Mouse (Mus musculus): ENCODE data around the gene Far2. TPM values are rescaled to one million over a fixed set of nuclear protein-coding genes. Genes with fewer than 3 reads are reported as not detected.

Far2 gene
- total and polyA plus RNA-seq, 3 experiments, result 0.16 to 3.7 (median 3.5) TPM

DNA sequence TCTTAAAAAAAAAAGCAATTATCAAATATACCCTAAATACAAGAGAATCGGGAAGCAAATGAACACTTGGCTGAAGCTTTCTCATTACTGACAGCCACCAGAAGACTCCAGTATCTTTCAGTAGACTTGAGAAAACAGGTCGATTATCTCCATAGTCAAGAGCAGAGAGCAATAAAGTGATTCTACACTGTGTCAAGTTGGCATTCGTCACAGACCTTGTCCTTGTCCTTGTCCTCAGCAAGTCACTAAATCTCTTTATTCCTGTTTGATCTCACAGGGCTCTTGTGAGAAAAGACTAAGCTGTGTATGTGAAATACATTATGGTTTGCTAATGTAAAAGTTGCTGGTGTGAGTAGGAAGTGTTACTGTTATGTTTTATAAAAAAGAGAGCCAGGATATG is 16.1 kb downstream of the Far2 start:
- 0 out of 2 replicates have a peak, but pooled peaks cover 3% of the 10 kb centered on the region for H3K27me3 ChIP-seq (ENCODE audit: insufficient read depth, low read length)
- H3K4me3 ChIP-seq (ENCODE audit: low read depth, low read length), result no peak overlapping the region
- H3K36me3 ChIP-seq (replicated peaks), result no peaks in the 10 kb centered on the region
- ATAC-seq (ENCODE audit: extremely low read depth, insufficient number of reproducible peaks, low FRiP score, poor library complexity, severe bottlenecking) (no peak), DNase-seq (ENCODE audit: low spot score) (no peak)
- H3K4me1 ChIP-seq (ENCODE audit: insufficient read depth, low read depth, low read length), result no peaks in the 10 kb centered on the region
- no peaks in the 10 kb centered on the region for H3K9me3 ChIP-seq (replicated peaks)
- TF ChIP-seq GATA1 (IDR thresholded peaks at IDR 0.05; ENCODE audit: borderline replicate concordance, low read length) (no peak), TAL1 (conservative IDR thresholded peaks at IDR 0.05; ENCODE audit: low read depth, low read length) (no peak), GATA2 (IDR thresholded peaks at IDR 0.05; ENCODE audit: borderline replicate concordance, low read depth, low read length) (no peak)

DNA sequence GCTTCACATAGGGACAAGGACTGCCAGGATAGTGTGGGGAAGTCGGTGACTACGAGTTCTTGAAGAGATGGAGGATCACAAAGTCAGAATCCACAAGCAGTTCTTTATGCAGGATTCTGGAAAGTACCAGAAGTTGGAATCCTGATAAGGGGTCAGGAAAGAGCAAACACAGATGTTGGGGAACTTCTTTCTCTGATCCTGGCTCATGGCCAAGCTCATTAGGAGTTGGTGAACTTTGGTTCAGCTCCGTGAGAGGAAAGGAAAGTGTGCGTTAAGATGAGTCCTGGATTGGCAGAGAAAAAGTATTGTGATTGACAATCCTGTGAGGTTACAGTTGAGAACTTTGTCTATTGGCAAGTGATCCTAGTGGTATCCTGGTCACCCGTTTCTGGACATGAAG is 19.2 kb downstream of the Far2 start:
- TF ChIP-seq GATA2 (IDR thresholded peaks at IDR 0.05; ENCODE audit: borderline replicate concordance, low read depth, low read length) (no peak), TAL1 (conservative IDR thresholded peaks at IDR 0.05; ENCODE audit: low read depth, low read length) (no peak), CTCF (IDR thresholded peaks at IDR 0.05; ENCODE audit: low read depth, low read length) (no peak), POLR2AphosphoS5 (IDR thresholded peaks at IDR 0.05; ENCODE audit: insufficient replicate concordance, low read depth, low read length) (no peak), GATA1 (IDR thresholded peaks at IDR 0.05; ENCODE audit: borderline replicate concordance, low read length) (no peak)
- no peak for DNase-seq (ENCODE audit: low spot score)
- Histone ChIP-seq H3K4me3 (ENCODE audit: low read depth, low read length) (no peak overlapping the region), H3K27me3 (ENCODE audit: insufficient read depth, low read length) (0 out of 2 replicates have a peak, but pooled peaks cover 3% of the 10 kb centered on the region), H3K4me1 (ENCODE audit: insufficient read depth, low read depth, low read length) (no peaks in the 10 kb centered on the region), H3K36me3 (replicated peaks) (no peaks in the 10 kb centered on the region), H3K9me3 (replicated peaks) (no peaks in the 10 kb centered on the region)
- no peak for ATAC-seq (ENCODE audit: extremely low read depth, insufficient number of reproducible peaks, low FRiP score, poor library complexity, severe bottlenecking)

DNA sequence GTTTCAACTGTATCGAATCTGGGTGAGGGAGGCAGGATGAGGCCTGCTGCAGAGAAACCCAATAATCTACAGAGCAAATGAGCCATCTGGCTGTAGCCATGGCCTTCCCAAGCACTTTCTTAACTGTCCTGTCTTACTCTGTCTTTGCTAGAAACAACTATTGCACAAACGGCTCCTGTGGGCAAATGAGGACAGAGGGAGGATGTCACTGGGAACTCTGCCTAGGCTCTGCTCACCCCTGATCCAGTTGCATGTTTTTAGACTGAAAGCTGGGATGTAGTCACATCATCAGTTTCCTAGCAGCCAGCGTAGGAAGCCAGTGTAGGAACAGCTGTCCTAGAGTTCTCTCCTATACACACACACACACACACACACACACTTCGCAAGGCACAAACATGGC is 21.7 kb downstream of the Far2 start:
- Histone ChIP-seq H3K4me1 (ENCODE audit: insufficient read depth, low read depth, low read length) (no peaks in the 10 kb centered on the region), H3K27me3 (ENCODE audit: insufficient read depth, low read length) (0 out of 2 replicates have a peak, but pooled peaks cover 3% of the 10 kb centered on the region), H3K36me3 (replicated peaks) (no peaks in the 10 kb centered on the region), H3K9me3 (replicated peaks) (no peaks in the 10 kb centered on the region), H3K4me3 (ENCODE audit: low read depth, low read length) (no peak overlapping the region)
- no peak for TF ChIP-seq TAL1 (conservative IDR thresholded peaks at IDR 0.05; ENCODE audit: low read depth, low read length)
- no peak for TF ChIP-seq GATA2 (IDR thresholded peaks at IDR 0.05; ENCODE audit: borderline replicate concordance, low read depth, low read length)
- TF ChIP-seq POLR2AphosphoS5 (IDR thresholded peaks at IDR 0.05; ENCODE audit: insufficient replicate concordance, low read depth, low read length), result no peak
- no peak for TF ChIP-seq CTCF (IDR thresholded peaks at IDR 0.05; ENCODE audit: low read depth, low read length)
- ATAC-seq (ENCODE audit: extremely low read depth, insufficient number of reproducible peaks, low FRiP score, poor library complexity, severe bottlenecking) (no peak), DNase-seq (ENCODE audit: low spot score) (no peak)

DNA sequence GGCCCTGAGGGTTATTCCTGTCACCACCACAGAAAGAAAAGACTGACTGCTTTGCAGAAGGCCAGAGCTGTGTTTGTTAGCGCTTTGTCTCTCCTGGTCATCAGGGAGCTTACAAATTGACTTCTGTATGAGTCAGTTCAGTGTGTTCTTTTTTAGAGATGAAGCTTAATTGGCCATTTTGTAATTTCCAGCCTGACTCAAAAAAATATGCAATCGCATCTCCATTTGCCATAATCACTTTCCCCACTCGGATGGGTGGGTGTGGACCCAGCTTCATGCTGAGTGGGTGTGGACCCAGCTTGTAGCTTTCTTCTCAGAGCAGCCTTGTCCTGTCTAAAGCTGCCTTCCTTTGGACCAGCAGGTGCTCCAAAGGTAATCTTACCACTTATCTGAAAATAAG is 26.5 kb downstream of the Far2 start:
- Histone ChIP-seq H3K36me3 (replicated peaks) (no peaks in the 10 kb centered on the region), H3K4me1 (ENCODE audit: insufficient read depth, low read depth, low read length) (no peaks in the 10 kb centered on the region), H3K4me3 (ENCODE audit: low read depth, low read length) (no peak overlapping the region), H3K9me3 (replicated peaks) (no peaks in the 10 kb centered on the region), H3K27me3 (ENCODE audit: insufficient read depth, low read length) (no peaks in the 10 kb centered on the region)
- TF ChIP-seq POLR2AphosphoS5 (IDR thresholded peaks at IDR 0.05; ENCODE audit: insufficient replicate concordance, low read depth, low read length) (no peak), GATA1 (IDR thresholded peaks at IDR 0.05; ENCODE audit: borderline replicate concordance, low read length) (no peak), GATA2 (IDR thresholded peaks at IDR 0.05; ENCODE audit: borderline replicate concordance, low read depth, low read length) (no peak), CTCF (IDR thresholded peaks at IDR 0.05; ENCODE audit: low read depth, low read length) (no peak), TAL1 (conservative IDR thresholded peaks at IDR 0.05; ENCODE audit: low read depth, low read length) (no peak)
- no peak for DNase-seq (ENCODE audit: low spot score)
- no peak for ATAC-seq (ENCODE audit: extremely low read depth, insufficient number of reproducible peaks, low FRiP score, poor library complexity, severe bottlenecking)

DNA sequence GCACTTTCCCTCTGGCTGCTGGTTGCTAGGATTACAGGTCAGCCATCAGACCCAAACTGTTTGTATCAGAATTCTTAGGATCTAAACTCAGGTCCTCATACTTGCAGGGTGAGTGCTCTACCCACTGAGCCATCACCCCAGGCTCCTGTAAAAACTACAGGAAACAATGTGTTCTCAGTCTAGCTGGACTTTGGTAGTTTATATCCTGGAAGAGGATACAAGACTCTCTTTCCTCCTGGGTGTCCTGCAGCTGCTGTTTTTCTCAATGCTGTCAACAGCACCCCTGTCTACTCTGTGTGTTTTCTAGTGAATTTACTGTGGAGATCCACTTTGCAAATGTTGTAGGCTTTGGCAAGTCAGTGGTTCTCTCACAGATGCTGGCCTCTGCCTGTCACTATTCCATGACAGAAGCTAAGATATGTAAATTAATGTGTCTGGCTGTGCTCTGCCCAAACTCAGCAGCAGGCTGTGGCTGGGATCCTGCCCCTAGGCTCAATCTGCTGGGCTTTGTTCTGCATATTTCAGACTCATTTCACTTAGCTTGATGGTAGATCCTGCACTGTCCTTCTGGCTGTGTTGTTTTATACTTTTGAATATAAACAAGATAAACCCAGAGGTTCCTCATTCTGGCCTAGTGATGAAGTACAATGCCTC is 27.3 kb downstream of the Far2 start:
- H3K27me3 ChIP-seq (ENCODE audit: insufficient read depth, low read length), result no peaks in the 10 kb centered on the region
- ATAC-seq (ENCODE audit: extremely low read depth, insufficient number of reproducible peaks, low FRiP score, poor library complexity, severe bottlenecking), result no peak
- no peaks in the 10 kb centered on the region for H3K4me1 ChIP-seq (ENCODE audit: insufficient read depth, low read depth, low read length)
- no peak overlapping the region for H3K4me3 ChIP-seq (ENCODE audit: low read depth, low read length)
- DNase-seq (ENCODE audit: low spot score), result no peak
- TF ChIP-seq POLR2AphosphoS5 (IDR thresholded peaks at IDR 0.05; ENCODE audit: insufficient replicate concordance, low read depth, low read length) (no peak), GATA1 (IDR thresholded peaks at IDR 0.05; ENCODE audit: borderline replicate concordance, low read length) (no peak), CTCF (IDR thresholded peaks at IDR 0.05; ENCODE audit: low read depth, low read length) (no peak), TAL1 (conservative IDR thresholded peaks at IDR 0.05; ENCODE audit: low read depth, low read length) (no peak), GATA2 (IDR thresholded peaks at IDR 0.05; ENCODE audit: borderline replicate concordance, low read depth, low read length) (no peak)
- no peaks in the 10 kb centered on the region for H3K36me3 ChIP-seq (replicated peaks)
- no peaks in the 10 kb centered on the region for H3K9me3 ChIP-seq (replicated peaks)

DNA sequence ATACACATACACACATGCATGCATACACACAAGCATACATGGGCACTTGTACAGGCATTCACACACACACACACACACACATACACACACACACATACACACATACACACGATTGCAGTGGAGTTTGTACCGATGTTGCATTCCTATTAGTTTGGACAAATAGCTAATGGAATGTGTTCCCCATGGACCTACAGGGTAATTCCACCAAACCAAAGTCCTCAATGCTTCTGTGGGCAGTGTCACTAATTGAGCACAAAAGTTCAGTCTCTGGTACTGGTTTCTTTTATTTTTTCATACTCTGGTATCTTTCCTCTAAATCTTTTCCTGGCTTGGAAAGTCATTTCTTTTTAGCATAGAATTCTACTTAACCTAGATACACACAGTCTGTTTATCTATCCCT is 36.8 kb downstream of the Far2 start:
- Histone ChIP-seq H3K4me1 (ENCODE audit: insufficient read depth, low read depth, low read length) (no peaks in the 10 kb centered on the region), H3K27me3 (ENCODE audit: insufficient read depth, low read length) (no peaks in the 10 kb centered on the region), H3K36me3 (replicated peaks) (no peaks in the 10 kb centered on the region), H3K4me3 (ENCODE audit: low read depth, low read length) (no peak overlapping the region), H3K9me3 (replicated peaks) (no peaks in the 10 kb centered on the region)
- TF ChIP-seq GATA1 (IDR thresholded peaks at IDR 0.05; ENCODE audit: borderline replicate concordance, low read length) (no peak), POLR2AphosphoS5 (IDR thresholded peaks at IDR 0.05; ENCODE audit: insufficient replicate concordance, low read depth, low read length) (no peak), CTCF (IDR thresholded peaks at IDR 0.05; ENCODE audit: low read depth, low read length) (no peak), GATA2 (IDR thresholded peaks at IDR 0.05; ENCODE audit: borderline replicate concordance, low read depth, low read length) (no peak), TAL1 (conservative IDR thresholded peaks at IDR 0.05; ENCODE audit: low read depth, low read length) (no peak)
- ATAC-seq (ENCODE audit: extremely low read depth, insufficient number of reproducible peaks, low FRiP score, poor library complexity, severe bottlenecking) (no peak), DNase-seq (ENCODE audit: low spot score) (no peak)

All from G1E (cell line).